Mouse (Mus musculus) adrenal gland, postnatal 14 days (tissue): ENCODE results near the gene Tmem200b. TPM values are rescaled to one million over a fixed set of nuclear protein-coding genes. Genes with fewer than 3 reads are reported as not detected.
A peak's percentile ranks its signal among the peaks of the same experiment; 100 is the strongest.

ENCODE experiments used
- DNase-seq: peaks from one replicate; pipeline ENCODE4 v3.0.0; 2021; ENCODE audit warnings: mixed read lengths
- total RNA-seq: library from RNA; stranded (reverse); gene quantifications from 2 replicates; pipeline ENCODE4 v1.2.3, GENCODE M21; 2021

Gene Tmem200b
- total RNA-seq, 1 experiment from 2014 or later = 8.7 TPM

- DNase-seq = peak; percentile 40
Observed at GRCm38 (mm10) chr4:131910237-131910994, 11.2 kb upstream of the Tmem200b start.

- no peak for DNase-seq
Observed at GRCm38 (mm10) chr4:131911521-131911920, 10.1 kb upstream of the Tmem200b start.

GRCm38 (mm10) chr4:131913526-131913925 lies 8.0 kb upstream of the Tmem200b start:
- peak; percentile 36 for DNase-seq

- peak; percentile 51 for DNase-seq
Observed at GRCm38 (mm10) chr4:131914046-131914643, 7.4 kb upstream of the Tmem200b start.

GRCm38 (mm10) chr4:131914891-131915469 lies 6.6 kb upstream of the Tmem200b start:
- DNase-seq = peak; percentile 47

- DNase-seq = no peak
Observed at GRCm38 (mm10) chr4:131915821-131916328, 5.7 kb upstream of the Tmem200b start.

GRCm38 (mm10) chr4:131916425-131916824 lies 5.1 kb upstream of the Tmem200b start:
- peak; percentile 92 for DNase-seq

GRCm38 (mm10) chr4:131917010-131917555 lies 4.5 kb upstream of the Tmem200b start:
- peak; percentile 5 for DNase-seq

GRCm38 (mm10) chr4:131918026-131918533 lies 3.5 kb upstream of the Tmem200b start:
- DNase-seq = peak; percentile 48

- peak; percentile 51 for DNase-seq
Observed at GRCm38 (mm10) chr4:131918711-131919500, 2.7 kb upstream of the Tmem200b start.

GRCm38 (mm10) chr4:131919506-131920140 lies 1.9 kb upstream of the Tmem200b start:
- DNase-seq = no peak

GRCm38 (mm10) chr4:131920141-131920594 lies 1.4 kb upstream of the Tmem200b start:
- peak; percentile 61 for DNase-seq

- DNase-seq = peak; percentile 79
Observed at GRCm38 (mm10) chr4:131920595-131921351, 798 bp upstream of the Tmem200b start.

GRCm38 (mm10) chr4:131922404-131922803 lies 833 bp downstream of the Tmem200b start:
- no peak for DNase-seq

GRCm38 (mm10) chr4:131924096-131924810 lies 2.7 kb downstream of the Tmem200b start:
- peak; percentile 52 for DNase-seq

GRCm38 (mm10) chr4:131929146-131929545 lies 7.6 kb downstream of the Tmem200b start:
- DNase-seq = peak; percentile 39

- DNase-seq = no peak
Observed at GRCm38 (mm10) chr4:131939459-131939858, 17.9 kb downstream of the Tmem200b start.

GRCm38 (mm10) chr4:131940846-131941245 lies 19.3 kb downstream of the Tmem200b start:
- no peak for DNase-seq

GRCm38 (mm10) chr4:131947848-131948247 lies 26.3 kb downstream of the Tmem200b start:
- DNase-seq = no peak

- DNase-seq = no peak
Observed at GRCm38 (mm10) chr4:131949903-131950302, 28.3 kb downstream of the Tmem200b start.
